Mouse (Mus musculus) myocyte (in vitro differentiated cells): ENCODE results near the gene D930020B18Rik. TPM values are rescaled to one million over a fixed set of nuclear protein-coding genes. Genes with fewer than 3 reads are reported as not detected.

Source experiments
- H3K27me3 ChIP-seq: one replicate; pipeline ENCODE4 v1.6.1; 2011; ENCODE audit not compliant: control insufficient read depth, insufficient read depth, insufficient read length
- H3K36me3 ChIP-seq: one replicate; pipeline ENCODE4 v1.6.1; 2011; ENCODE audit not compliant: control insufficient read depth, insufficient read depth
- H3K4me2 ChIP-seq: one replicate; pipeline ENCODE4 v1.6.1; 2011; ENCODE audit warnings: low read depth, control low read depth
- H3K4me3 ChIP-seq: one replicate; pipeline ENCODE4 v1.5.1; 2011; ENCODE audit warnings: mild to moderate bottlenecking, control low read depth, moderate library complexity
- H3K79me2 ChIP-seq: one replicate; pipeline ENCODE4 v1.6.1; 2011; ENCODE audit not compliant: control insufficient read depth, insufficient read depth
- H3ac ChIP-seq: one replicate; pipeline ENCODE4 v1.6.1; 2011; ENCODE audit not compliant: control insufficient read depth, insufficient read length
- CEBPB ChIP-seq: IDR thresholded peaks from 2 replicates; pipeline ENCODE4 v1.6.1; 2011; ENCODE audit warnings: mild to moderate bottlenecking, moderate library complexity; ENCODE audit not compliant: poor library complexity, insufficient read depth, severe bottlenecking
- E2F4 ChIP-seq: IDR thresholded peaks from one replicate; pipeline ENCODE4 v1.6.1; 2011; ENCODE audit warnings: mild to moderate bottlenecking, control low read depth, moderate library complexity; ENCODE audit not compliant: insufficient read depth
- MAX ChIP-seq: IDR thresholded peaks from one replicate; pipeline ENCODE4 v1.6.1; 2011; ENCODE audit warnings: low read depth, mild to moderate bottlenecking, control low read depth
- MYOD1 ChIP-seq, 3 experiments: IDR thresholded peaks; one replicate each; pipeline ENCODE4 v1.6.1; 2011; ENCODE audit warnings: control low read depth in 2 of 3, low read depth in 2 of 3, mild to moderate bottlenecking in 2 of 3, moderate library complexity in 1 of 3; ENCODE audit not compliant: insufficient read length in 2 of 3, control insufficient read depth in 1 of 3
- MYOG ChIP-seq, 3 experiments: IDR thresholded peaks; one replicate each; pipeline ENCODE4 v1.6.1; 2011; ENCODE audit warnings: control low read depth in 2 of 3, low read depth in 2 of 3, mild to moderate bottlenecking in 2 of 3; ENCODE audit not compliant: insufficient read length in 2 of 3, control insufficient read depth in 1 of 3, insufficient read depth in 1 of 3
- POLR2A ChIP-seq: IDR thresholded peaks from one replicate; pipeline ENCODE4 v1.6.1; 2011; ENCODE audit warnings: low read depth, mild to moderate bottlenecking, control low read depth, moderate library complexity; ENCODE audit not compliant: insufficient read length
- POLR2AphosphoS2 ChIP-seq: IDR thresholded peaks from one replicate; pipeline ENCODE4 v1.6.1; 2011; ENCODE audit warnings: low read depth, control low read depth; ENCODE audit not compliant: insufficient read length
- REST ChIP-seq: IDR thresholded peaks from one replicate; pipeline ENCODE4 v1.6.1; 2011; ENCODE audit warnings: mild to moderate bottlenecking, control low read depth, moderate library complexity; ENCODE audit not compliant: insufficient read depth, insufficient read length
- SRF ChIP-seq: IDR thresholded peaks from one replicate; pipeline ENCODE4 v1.6.1; 2011; ENCODE audit warnings: low read depth; ENCODE audit not compliant: control insufficient read depth, insufficient read length
- TCF12 ChIP-seq: IDR thresholded peaks from one replicate; pipeline ENCODE4 v1.6.1; 2011; ENCODE audit warnings: mild to moderate bottlenecking, control low read depth; ENCODE audit not compliant: poor library complexity, insufficient read depth, severe bottlenecking
- TCF3 ChIP-seq: IDR thresholded peaks from one replicate; pipeline ENCODE4 v1.6.1; 2011; ENCODE audit warnings: low read depth, control low read depth; ENCODE audit not compliant: insufficient read length
- USF1 ChIP-seq: IDR thresholded peaks from one replicate; pipeline ENCODE4 v1.6.1; 2011; ENCODE audit warnings: low read depth, mild to moderate bottlenecking, control low read depth, moderate library complexity
- polyA plus RNA-seq: library from polyadenylated mRNA; unstranded; fragments of >200 nt; fragmentation: generic; extraction: Trizol; gene quantifications from one replicate; pipeline ENCODE4 v1.2.1, GENCODE M21; 2012; ENCODE audit warnings: missing spikeins

Gene D930020B18Rik
- polyA plus RNA-seq, 1 experiment, result not detected

- H3K4me3 ChIP-seq, result no peak overlapping the region
- H3ac ChIP-seq, result no peak overlapping the region
- H3K27me3 ChIP-seq, result peaks cover 25% of the 10 kb centered on the region
- H3K36me3 ChIP-seq, result no peaks in the 10 kb centered on the region
- H3K79me2 ChIP-seq, result no peaks in the 10 kb centered on the region
- TF ChIP-seq POLR2A (no peak), SRF (no peak), E2F4 (no peak), MAX (no peak), REST (no peak), TCF3 (no peak), TCF12 (no peak), POLR2AphosphoS2 (no peak), MYOG (IDR thresholded peaks at IDR 0.05; ENCODE audit: control insufficient read depth in 1 of 3, insufficient read depth in 1 of 3, insufficient read length in 2 of 3, low read depth in 2 of 3) (no peak), MYOD1 (IDR thresholded peaks at IDR 0.05; ENCODE audit: control insufficient read depth in 1 of 3, insufficient read length in 2 of 3, low read depth in 2 of 3) (no peak)
- H3K4me2 ChIP-seq, result no peak overlapping the region
Measured at GRCm38 (mm10) chr10:121646294-121646693, 4.9 kb downstream of the D930020B18Rik start.

- H3ac ChIP-seq, result no peak overlapping the region
- H3K27me3 ChIP-seq, result peaks cover 7% of the 10 kb centered on the region
- no peak overlapping the region for H3K4me2 ChIP-seq
- H3K36me3 ChIP-seq, result no peaks in the 10 kb centered on the region
- H3K79me2 ChIP-seq, result no peaks in the 10 kb centered on the region
- no peak overlapping the region for H3K4me3 ChIP-seq
- no peak for TF ChIP-seq TCF12
- TF ChIP-seq USF1, result no peak
Measured at GRCm38 (mm10) chr10:121653079-121653478, 11.7 kb downstream of the D930020B18Rik start.

- H3K79me2 ChIP-seq, result no peaks in the 10 kb centered on the region
- H3K27me3 ChIP-seq, result peaks cover 6% of the 10 kb centered on the region
- H3K36me3 ChIP-seq, result no peaks in the 10 kb centered on the region
- H3K4me3 ChIP-seq, result no peak overlapping the region
- H3ac ChIP-seq, result no peak overlapping the region
- TF ChIP-seq REST (no peak), CEBPB (no peak), TCF3 (no peak), MYOG (IDR thresholded peaks at IDR 0.05; ENCODE audit: control insufficient read depth in 1 of 3, insufficient read depth in 1 of 3, insufficient read length in 2 of 3, low read depth in 2 of 3) (no peak), POLR2A (no peak), E2F4 (no peak), MYOD1 (IDR thresholded peaks at IDR 0.05; ENCODE audit: control insufficient read depth in 1 of 3, insufficient read length in 2 of 3, low read depth in 2 of 3) (no peak), TCF12 (no peak), SRF (no peak), POLR2AphosphoS2 (no peak)
- H3K4me2 ChIP-seq, result no peak overlapping the region
Measured at GRCm38 (mm10) chr10:121655907-121656306, 14.5 kb downstream of the D930020B18Rik start.

- TF ChIP-seq SRF (no peak), REST (no peak), MYOD1 (IDR thresholded peaks at IDR 0.05; ENCODE audit: control insufficient read depth in 1 of 3, insufficient read length in 2 of 3, low read depth in 2 of 3) (no peak), POLR2AphosphoS2 (no peak), MAX (no peak), MYOG (IDR thresholded peaks at IDR 0.05; ENCODE audit: control insufficient read depth in 1 of 3, insufficient read depth in 1 of 3, insufficient read length in 2 of 3, low read depth in 2 of 3) (no peak), USF1 (no peak)
- H3ac ChIP-seq, result no peak overlapping the region
- H3K36me3 ChIP-seq, result no peaks in the 10 kb centered on the region
- no peaks in the 10 kb centered on the region for H3K79me2 ChIP-seq
- H3K27me3 ChIP-seq, result peaks cover 6% of the 10 kb centered on the region
- no peak overlapping the region for H3K4me3 ChIP-seq
- H3K4me2 ChIP-seq, result no peak overlapping the region
Measured at GRCm38 (mm10) chr10:121662711-121663110, 21.3 kb downstream of the D930020B18Rik start.

GRCm38 (mm10) chr10:121663599-121663998 is 22.2 kb downstream of the D930020B18Rik start:
- no peaks in the 10 kb centered on the region for H3K36me3 ChIP-seq
- H3K27me3 ChIP-seq, result peaks cover 6% of the 10 kb centered on the region
- no peaks in the 10 kb centered on the region for H3K79me2 ChIP-seq
- H3ac ChIP-seq, result no peak overlapping the region
- no peak overlapping the region for H3K4me3 ChIP-seq
- TF ChIP-seq MAX, result no peak
- no peak for TF ChIP-seq REST
- no peak for TF ChIP-seq TCF12
- TF ChIP-seq CEBPB, result no peak
- no peak for TF ChIP-seq POLR2A
- no peak for TF ChIP-seq TCF3
- TF ChIP-seq E2F4, result no peak
- TF ChIP-seq USF1, result no peak
- no peak for TF ChIP-seq SRF
- no peak for TF ChIP-seq MYOD1 (IDR thresholded peaks at IDR 0.05; ENCODE audit: control insufficient read depth in 1 of 3, insufficient read length in 2 of 3, low read depth in 2 of 3)
- no peak overlapping the region for H3K4me2 ChIP-seq
